Comparison of ENCODE assay signal across 7 mouse cellular contexts in genomic region chr19:8897865-8898495, GRCm38 (mm10). TPM values are rescaled to one million over a fixed set of nuclear protein-coding genes. Genes with fewer than 3 reads are reported as not detected.
DNase-seq lines count a peak whose midpoint lies in the region; ATAC-seq lines count a peak whose summit lies in the region.

Ganab (plus strand) TSS chr19:8898071.

- ATAC-seq in intestine, embryonic 16.5 days = peak; percentile 99
- peak; percentile 99 for ATAC-seq in midbrain, embryonic 11.5 days (ENCODE audit: low FRiP score)

- peak; percentile 97 for DNase-seq in adrenal gland, adult 2 months
- peak; percentile 93 for DNase-seq in embryo, embryonic 11.5 days (ENCODE audit: low read depth, low spot score)
- peak; percentile 88 to 95 for DNase-seq in gastrocnemius, postnatal 4 days (ENCODE audit: low spot score in 2 of 2)
- peak; percentile 95 to 96 for DNase-seq in left cerebral cortex, postnatal 36 days (ENCODE audit: low spot score in 2 of 2)
- DNase-seq in midbrain, embryonic 11.5 days (ENCODE audit: low spot score, missing footprints) = peak; percentile 98
- DNase-seq in skeletal muscle tissue, adult 2 months (ENCODE audit: low read depth, low spot score) = peak; percentile 92

- peak within 1 kb of the TSS; percentile 77 for H3K4me2 ChIP-seq in intestine, embryonic 16.5 days (ENCODE audit: low read depth, low read length)
- H3K4me2 ChIP-seq in midbrain, embryonic 11.5 days = peak within 1 kb of the TSS; percentile 94

- peak within 1 kb of the TSS; percentile 89 for H3K9ac ChIP-seq in intestine, embryonic 16.5 days (ENCODE audit: low read depth, low read length)
- peak within 1 kb of the TSS; percentile 97 for H3K9ac ChIP-seq in midbrain, embryonic 11.5 days (ENCODE audit: low read length)

- H3K27ac ChIP-seq in intestine, embryonic 16.5 days (ENCODE audit: low read length) = peak within 1 kb of the TSS; percentile 88
- peak within 1 kb of the TSS; percentile 50 for H3K27ac ChIP-seq in midbrain, embryonic 11.5 days (ENCODE audit: low read depth, low read length)

- H3K9me3 ChIP-seq in intestine, embryonic 16.5 days (ENCODE audit: control insufficient read depth, low read length) = no peaks in the 10 kb centered on the region
- no peaks in the 10 kb centered on the region for H3K9me3 ChIP-seq in midbrain, embryonic 11.5 days (ENCODE audit: control insufficient read depth, low read length)

- no peaks in the 10 kb centered on the region for H3K27me3 ChIP-seq in intestine, embryonic 16.5 days (replicated peaks; ENCODE audit: control insufficient read depth, insufficient read depth, low read length)
- no peaks in the 10 kb centered on the region for H3K27me3 ChIP-seq in midbrain, embryonic 11.5 days (ENCODE audit: control insufficient read depth, insufficient read depth, low read length)

- peak within 1 kb of the TSS; percentile 78 for H3K4me3 ChIP-seq in intestine, embryonic 16.5 days (ENCODE audit: low read length)
- peak within 1 kb of the TSS; percentile 95 for H3K4me3 ChIP-seq in midbrain, embryonic 11.5 days (ENCODE audit: low read depth, low read length)

- intact Hi-C loops in left cerebral cortex, postnatal 36 days (cut with DNase I) = loop anchor here (2.0 to 5.0 kb wide), 2 partner anchors 21 to 56 kb away; no protein-coding TSS in a partner anchor

- H3K4me1 ChIP-seq in intestine, embryonic 16.5 days (ENCODE audit: control insufficient read depth, insufficient read depth, low read length) = peaks cover 21% of the 10 kb centered on the region
- H3K4me1 ChIP-seq in midbrain, embryonic 11.5 days (ENCODE audit: control insufficient read depth, insufficient read depth, low read length) = peaks cover 18% of the 10 kb centered on the region

- H3K36me3 ChIP-seq in intestine, embryonic 16.5 days (ENCODE audit: control insufficient read depth, insufficient read depth, low read length) = peaks cover 7% of the 10 kb centered on the region; the same call in 1 of the 2 replicates
- H3K36me3 ChIP-seq in midbrain, embryonic 11.5 days (ENCODE audit: control insufficient read depth, insufficient read depth, low read length) = peaks cover 13% of the 10 kb centered on the region

- under 1% methylated on average over 53 of the region's 53 CpGs for WGBS in intestine, embryonic 16.5 days
- under 1% methylated on average over 53 of the region's 53 CpGs for WGBS in midbrain, embryonic 11.5 days

RNA-seq across cellular contexts. Expression of gene Ganab, which starts in this region (rescaled TPM):
- 100 to 1,000 TPM; 172 to 199 TPM for total RNA-seq in adrenal gland, adult 2 months (2021)
- polyA plus RNA-seq in adrenal gland, adult 2 months (2012; rRNA removed) = 77.2 and 98.7 TPM in 2 replicates
- 10 to 100 TPM; 74.2 to 77.0 TPM for total RNA-seq in gastrocnemius, postnatal 4 days (2021)
- polyA plus RNA-seq in intestine, embryonic 16.5 days (2015; fragmentation: Nextera tagmentation; extraction: Ambion mirVana) = 95.7 and 100 TPM in 2 replicates
- 100 to 1,000 TPM in 1 of 2 experiments, 10 to 100 TPM in 1; 95.3 to 102 TPM for total RNA-seq in left cerebral cortex, postnatal 36 days (2021)
- polyA plus RNA-seq in midbrain, embryonic 11.5 days (2014; fragmentation: Nextera tagmentation; extraction: Ambion mirVana) = 101 and 109 TPM in 2 replicates

Comparison
In these comparisons a context has a peak if more than half of its experiments do, and no peak if none do; other contexts are left out.
1. Peak in every context shown above with its lines: DNase-seq, ATAC-seq, H3K4me3 ChIP-seq and H3K27ac ChIP-seq.